Mouse (Mus musculus) heart, adult 18-20 months (tissue): ENCODE data around the gene Spx. TPM values are rescaled to one million over a fixed set of nuclear protein-coding genes. Genes with fewer than 3 reads are reported as not detected.

Experiments
- DNase-seq, 2 experiments: peaks; one replicate each; pipeline ENCODE4 v3.0.0; 2021 to 2022; ENCODE audit warnings: mixed read lengths in 1 of 2
- total RNA-seq, 2 experiments: library from RNA; stranded (reverse); gene quantifications; 2 replicates each; pipeline ENCODE4 v1.2.3; 2021

Spx gene
- total RNA-seq, 2 experiments from 2014 or later = not detected

GRCm38 (mm10) chr6:142429072-142429471, 15.8 kb downstream of the Spx start:
- DNase-seq = no peak

GRCm38 (mm10) chr6:142451381-142451780, 38.1 kb downstream of the Spx start:
- no peak for DNase-seq

- DNase-seq = no peak
Measured at GRCm38 (mm10) chr6:142453311-142453710, 40.1 kb downstream of the Spx start.

- no peak for DNase-seq
Measured at GRCm38 (mm10) chr6:142455314-142455996, 42.2 kb downstream of the Spx start.

- DNase-seq = no peak
Measured at GRCm38 (mm10) chr6:142458010-142458409, 44.8 kb downstream of the Spx start.

GRCm38 (mm10) chr6:142459017-142459678, 45.9 kb downstream of the Spx start:
- no peak for DNase-seq

GRCm38 (mm10) chr6:142462194-142462593, 49.0 kb downstream of the Spx start:
- DNase-seq = no peak

Other genes starting within 250 kb of the Spx start
- gene Slco1a6, start 204.9 kb upstream of the Spx start, total RNA-seq = not detected
- gene Iapp, start 115.0 kb upstream of the Spx start, total RNA-seq = not detected
- not detected for gene Slco1a5, start 90.5 kb upstream of the Spx start, total RNA-seq
- 10 to 100 TPM; 11.4 to 12.3 TPM for gene Pyroxd1, start 67.8 kb upstream of the Spx start, total RNA-seq
- gene Recql, start 26.4 kb upstream of the Spx start, total RNA-seq = 10 to 100 TPM in 1 of 2 experiments, 1 to 10 TPM in 1; 7.1 to 13.0 TPM
- gene Golt1b, start 26.2 kb upstream of the Spx start, total RNA-seq = 10 to 100 TPM; 15.2 to 15.6 TPM
- gene Gys2, start 59.7 kb downstream of the Spx start, total RNA-seq = 1 to 10 TPM in 1 of 2 experiments, not detected in 1; 1.5 TPM
- 1,000 to 10,000 TPM; 3,158 to 3,186 TPM for gene Ldhb, start 94.5 kb downstream of the Spx start, total RNA-seq
- gene Kcnj8, start 158.2 kb downstream of the Spx start, total RNA-seq = 10 to 100 TPM; 15.8 to 19.6 TPM